ENCODE assay signal across 17 mouse cellular contexts in genomic region chr13:50355265-50355664, GRCm38 (mm10).
DNase-seq lines count a peak whose midpoint lies in the region; ATAC-seq and TF ChIP-seq lines count a peak whose summit lies in the region.
"Had no signal": no experiment of that assay in that cellular context is flagged by ENCODE, and none has a peak within 500 bp of the region (broad histone marks: within the 10 kb centered on the region; RNA-seq: fewer than 3 reads in every experiment).

No protein-coding gene starts in this region.

- H3K4me1 ChIP-seq in kidney, adult 2 months (ENCODE audit: control insufficient read depth, insufficient read depth, low read length) = no peaks in the 10 kb centered on the region
- H3K4me1 ChIP-seq in midbrain, postnatal 0 days (ENCODE audit: insufficient read depth, low read length) = no peaks in the 10 kb centered on the region
- H3K4me1 ChIP-seq in midbrain, embryonic 10.5 days = no peaks in the 10 kb centered on the region
- H3K4me1 ChIP-seq: embryonic facial prominence, embryonic 10.5 days; heart, embryonic 15.5 days; limb, embryonic 15.5 days; midbrain, embryonic 15.5 days had no signal

- no peak for TF ChIP-seq CTCF in kidney, adult 2 months (conservative IDR thresholded peaks at IDR 0.05; ENCODE audit: insufficient read depth, insufficient read length, low read depth, low read length)
- peak; percentile 58 for TF ChIP-seq CTCF in midbrain, postnatal 0 days (IDR thresholded peaks at IDR 0.05)
- peak; percentile 9 for TF ChIP-seq CTCF in Patski (IDR thresholded peaks at IDR 0.05)

- in situ Hi-C loops in Patski (cut with MboI; ENCODE audit: low pct_unique_long_range_greater_than_20kb) = no loop called here

- no peaks in the 10 kb centered on the region for H3K36me3 ChIP-seq in kidney, adult 2 months (ENCODE audit: control insufficient read depth, insufficient read depth, low read length)
- H3K36me3 ChIP-seq in midbrain, postnatal 0 days (ENCODE audit: insufficient read depth, low read length) = no peaks in the 10 kb centered on the region
- no peaks in the 10 kb centered on the region for H3K36me3 ChIP-seq in midbrain, embryonic 10.5 days
- H3K36me3 ChIP-seq: embryonic facial prominence, embryonic 10.5 days; heart, embryonic 15.5 days; limb, embryonic 15.5 days; midbrain, embryonic 15.5 days had no signal

- DNase-seq in kidney, adult 9 months = peak; percentile 2
- no peak for DNase-seq in kidney, adult 2 months
- DNase-seq in midbrain, postnatal 0 days (ENCODE audit: low spot score) = peak; percentile 4
- DNase-seq in midbrain, embryonic 10.5 days (ENCODE audit: low spot score) = no peak
- DNase-seq in Patski (ENCODE audit: low read depth, low spot score) = no peak
- no peak for DNase-seq in right cerebral cortex, postnatal 25 days
- DNase-seq: adrenal gland, adult 8-10 months; cerebellum, adult 18-20 months; kidney, postnatal 14 days; right cerebral cortex, adult 18-20 months; thymus, postnatal 14 days had no signal

- no peak overlapping the region for H3K9ac ChIP-seq in midbrain, postnatal 0 days (replicated peaks; ENCODE audit: low read length, poor library complexity, severe bottlenecking)
- H3K9ac ChIP-seq: heart, embryonic 15.5 days; limb, embryonic 15.5 days; midbrain, embryonic 15.5 days had no signal

- no peak for TF ChIP-seq POLR2A in kidney, adult 2 months (IDR thresholded peaks at IDR 0.05; ENCODE audit: low read depth, low read length)

- H3K4me2 ChIP-seq in midbrain, postnatal 0 days (ENCODE audit: low read depth, low read length, poor library complexity, severe bottlenecking) = no peak overlapping the region
- H3K4me2 ChIP-seq: heart, embryonic 15.5 days; limb, embryonic 15.5 days; midbrain, embryonic 15.5 days had no signal

- CTCF ChIA-PET in Patski (lab: Charles Lee) = no interaction called here

- no peaks in the 10 kb centered on the region for H3K9me3 ChIP-seq in midbrain, postnatal 0 days (ENCODE audit: low read length)
- H3K9me3 ChIP-seq in midbrain, embryonic 10.5 days (replicated peaks) = no peaks in the 10 kb centered on the region
- H3K9me3 ChIP-seq: embryonic facial prominence, embryonic 10.5 days; heart, embryonic 15.5 days; limb, embryonic 15.5 days; midbrain, embryonic 15.5 days had no signal

- H3K4me3 ChIP-seq in kidney, adult 2 months (ENCODE audit: insufficient read depth, low read depth, low read length) = no peak overlapping the region
- no peak overlapping the region for H3K4me3 ChIP-seq in midbrain, postnatal 0 days (ENCODE audit: low read depth, low read length)
- no peak overlapping the region for H3K4me3 ChIP-seq in midbrain, embryonic 10.5 days
- H3K4me3 ChIP-seq: embryonic facial prominence, embryonic 10.5 days; heart, embryonic 15.5 days; limb, embryonic 15.5 days; midbrain, embryonic 15.5 days had no signal

- no peak overlapping the region for H3K27ac ChIP-seq in kidney, adult 2 months (ENCODE audit: insufficient read depth, low read depth, low read length)
- H3K27ac ChIP-seq in midbrain, postnatal 0 days (ENCODE audit: low read depth, low read length) = no peak overlapping the region
- H3K27ac ChIP-seq in midbrain, embryonic 10.5 days (replicated peaks) = no peak overlapping the region
- H3K27ac ChIP-seq: embryonic facial prominence, embryonic 10.5 days; heart, embryonic 15.5 days; limb, embryonic 15.5 days; midbrain, embryonic 15.5 days had no signal

- no peaks in the 10 kb centered on the region for H3K27me3 ChIP-seq in kidney, adult 2 months (replicated peaks; ENCODE audit: control insufficient read depth, insufficient read depth, low read length)
- H3K27me3 ChIP-seq in midbrain, postnatal 0 days (ENCODE audit: insufficient read depth, low read length) = no peaks in the 10 kb centered on the region
- H3K27me3 ChIP-seq in midbrain, embryonic 10.5 days (ENCODE audit: low read depth, poor library complexity, severe bottlenecking) = no peaks in the 10 kb centered on the region
- no peaks in the 10 kb centered on the region for H3K27me3 ChIP-seq in Patski
- H3K27me3 ChIP-seq: heart, embryonic 15.5 days; limb, embryonic 15.5 days; midbrain, embryonic 15.5 days had no signal

- POLR2A ChIA-PET in Patski (lab: Charles Lee) = no interaction called here

- ATAC-seq in midbrain, postnatal 0 days (ENCODE audit: low FRiP score) = no peak
- ATAC-seq in Patski = no peak
- ATAC-seq in frontal cortex, adult (ENCODE audit: low TSS enrichment) = no peak
- ATAC-seq: forebrain, embryonic 14.5 days; midbrain, embryonic 15.5 days had no signal

- 65% methylated on average over 2 of the region's 2 CpGs for WGBS in kidney, adult 2 months
- 75% methylated on average over 2 of the region's 2 CpGs for WGBS in midbrain, postnatal 0 days
- 84% methylated on average over 2 of the region's 2 CpGs for WGBS in midbrain, embryonic 10.5 days

Comparison
In these comparisons a context has a peak if more than half of its experiments do, and no peak if none do; other contexts are left out.
1. DNase-seq: peak in kidney, adult 9 months (single experiment) and midbrain, postnatal 0 days (single experiment); none in kidney, adult 2 months (single experiment), midbrain, embryonic 10.5 days (single experiment), Patski (single experiment) and right cerebral cortex, postnatal 25 days (single experiment).